Mouse (Mus musculus) kidney, embryonic 14.5 days (tissue): ENCODE measurements around the gene Jpt1. TPM values are rescaled to one million over a fixed set of nuclear protein-coding genes. Genes with fewer than 3 reads are reported as not detected.
"Not testable (repeated sequence)": the region's sequence is repeated elsewhere in the genome, so short reads cannot be mapped to it uniquely, and the experiment has no call there.

Source experiments
- ATAC-seq: fragments of 200-750 bp; cut with Nextera tagmentation; 2 replicates; pipeline ENCODE4 v1.8.0; 2017; ENCODE audit warnings: moderate number of reproducible peaks, mild to moderate bottlenecking, moderate TSS enrichment, moderate library complexity; ENCODE audit not compliant: low FRiP score, low TSS enrichment
- H3K27ac ChIP-seq: fragments of 300-500 bp; sonication (generic); 2 replicates; pipeline ENCODE4 v1.5.1; 2014; ENCODE audit warnings: low read depth, mild to moderate bottlenecking, low read length, moderate library complexity, mixed read lengths
- H3K27me3 ChIP-seq: fragments of 300-500 bp; sonication (generic); 2 replicates; pipeline ENCODE4 v1.6.1; 2014; ENCODE audit warnings: mild to moderate bottlenecking, low read length; ENCODE audit not compliant: control insufficient read depth, insufficient read depth
- H3K36me3 ChIP-seq: fragments of 300-500 bp; sonication (generic); 2 replicates; pipeline ENCODE4 v1.6.1; 2014; ENCODE audit warnings: low read length, mixed read lengths; ENCODE audit not compliant: control insufficient read depth, insufficient read depth
- H3K4me1 ChIP-seq: fragments of 300-500 bp; sonication (generic); 2 replicates; pipeline ENCODE4 v1.6.1; 2014; ENCODE audit warnings: low read length, mixed read lengths; ENCODE audit not compliant: control insufficient read depth, insufficient read depth
- H3K4me2 ChIP-seq: fragments of 300-500 bp; sonication (generic); replicated peaks from 2 replicates; pipeline ENCODE4 v1.6.1; 2014; ENCODE audit warnings: low read depth, mild to moderate bottlenecking, low read length
- H3K4me3 ChIP-seq: fragments of 300-500 bp; sonication (generic); 2 replicates; pipeline ENCODE4 v1.5.1; 2014; ENCODE audit warnings: mild to moderate bottlenecking, low read length
- H3K9ac ChIP-seq: fragments of 300-500 bp; sonication (generic); 2 replicates; pipeline ENCODE4 v1.6.1; 2014; ENCODE audit warnings: low read depth, mild to moderate bottlenecking, low read length, moderate library complexity
- H3K9me3 ChIP-seq: fragments of 300-500 bp; sonication (generic); 2 replicates; pipeline ENCODE4 v1.6.1; 2016; ENCODE audit warnings: low read length; ENCODE audit not compliant: control insufficient read depth
- WGBS: fragments of 180-500 bp; shearing (Covaris S2); extraction: QIAGEN DNeasy Blood & Tissue Kit; methylation state at CpG from one replicate; pipeline ENCODE4 v1.1.7; 2014; 5-methylcytosine and 5-hydroxymethylcytosine counted together
- polyA plus RNA-seq: library from polyadenylated mRNA; unstranded; fragments of >200 nt; fragmentation: Nextera tagmentation; extraction: Ambion mirVana; gene quantifications from 2 replicates; pipeline ENCODE4 v1.2.1, GENCODE M21; 2014

Jpt1 gene
- polyA plus RNA-seq, 1 experiment from 2014 or later: 487 TPM

DNA sequence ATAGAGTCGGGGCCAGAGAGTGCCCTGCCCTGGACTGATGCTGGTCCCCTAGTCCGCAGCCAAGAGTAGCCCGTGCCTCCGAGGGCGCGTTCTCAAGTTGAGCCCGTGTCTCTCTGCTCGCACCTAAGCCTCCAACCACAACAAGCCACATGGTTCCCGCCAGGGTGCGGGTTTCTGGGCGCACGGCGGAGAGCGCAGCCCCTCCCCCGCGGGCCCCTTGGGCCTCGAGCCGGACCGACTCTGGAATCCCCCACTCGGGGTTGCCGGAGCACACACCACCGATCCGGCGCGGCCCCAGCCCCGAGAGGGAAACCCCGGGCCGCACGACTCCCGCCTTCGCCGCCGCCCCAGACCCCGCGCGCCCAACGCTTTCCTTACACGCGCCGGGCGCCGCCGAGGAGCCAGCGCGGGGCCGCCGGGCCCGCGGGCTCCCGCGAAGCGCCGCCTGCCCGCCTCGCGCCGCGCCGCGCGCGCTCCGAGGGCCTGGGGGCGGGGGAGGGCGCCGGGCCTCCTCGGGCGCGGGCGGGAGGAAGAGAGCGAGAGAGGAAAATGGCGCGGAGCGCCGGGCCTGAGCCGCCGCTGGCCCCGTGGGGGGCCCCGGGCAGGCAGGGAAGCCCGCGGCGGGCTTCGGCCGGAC is 21.3 kb upstream of the Jpt1 start:
- H3K27ac ChIP-seq: peak overlapping the region; percentile 99
- H3K9ac ChIP-seq: peak overlapping the region; percentile 97
- H3K27me3 ChIP-seq: no peaks in the 10 kb centered on the region
- H3K36me3 ChIP-seq: peaks cover 35% of the 10 kb centered on the region
- no peaks in the 10 kb centered on the region for H3K9me3 ChIP-seq
- peak; percentile 83 for ATAC-seq
- peak overlapping the region; percentile 67 for H3K4me3 ChIP-seq
- peaks cover 13% of the 10 kb centered on the region; the same call in 1 of the 2 replicates for H3K4me1 ChIP-seq
- WGBS: under 1% methylated on average over 41 of the region's 84 CpGs
- peak overlapping the region; percentile 66 for H3K4me2 ChIP-seq

GRCm38 (mm10) chr11:115534759-115535371 is 20.7 kb upstream of the Jpt1 start:
- peak overlapping the region; percentile 66 for H3K4me2 ChIP-seq
- 4% methylated on average over 11 of the region's 11 CpGs for WGBS
- peaks cover 13% of the 10 kb centered on the region; the same call in 1 of the 2 replicates for H3K4me1 ChIP-seq
- H3K9me3 ChIP-seq: no peaks in the 10 kb centered on the region
- H3K9ac ChIP-seq: peak overlapping the region; percentile 97
- no peak for ATAC-seq
- H3K27me3 ChIP-seq: no peaks in the 10 kb centered on the region
- peak overlapping the region; percentile 67 for H3K4me3 ChIP-seq
- H3K36me3 ChIP-seq: peaks cover 42% of the 10 kb centered on the region
- peak overlapping the region; percentile 99 for H3K27ac ChIP-seq

DNA sequence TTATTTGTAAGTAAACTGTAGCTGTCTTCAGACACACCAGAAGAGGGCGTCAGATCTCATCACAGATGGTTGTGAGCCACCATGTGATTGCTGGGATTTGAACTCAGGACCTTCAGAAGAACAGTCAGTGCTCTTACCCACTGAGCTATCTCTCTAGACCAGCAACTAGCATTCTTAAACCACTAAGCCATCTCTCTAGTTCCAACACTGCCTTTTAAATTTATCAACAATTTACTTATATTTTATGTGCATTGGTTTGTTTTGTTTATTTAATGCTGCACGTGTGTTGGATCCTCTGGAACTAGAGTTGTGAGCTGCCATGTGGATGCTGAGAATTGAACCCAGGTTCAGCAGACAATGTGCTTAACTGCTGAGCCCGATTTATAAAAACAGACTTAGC is 12.3 kb upstream of the Jpt1 start:
- not testable (repeated sequence) for H3K9ac ChIP-seq, H3K4me2 ChIP-seq, H3K27ac ChIP-seq, H3K9me3 ChIP-seq, H3K4me1 ChIP-seq, ATAC-seq, H3K27me3 ChIP-seq, H3K4me3 ChIP-seq
- peaks cover 79% of the 10 kb centered on the region for H3K36me3 ChIP-seq
- WGBS: 81% methylated on average over 3 of the region's 3 CpGs

- Histone ChIP-seq H3K36me3 (peaks cover 51% of the 10 kb centered on the region), H3K9me3 (no peaks in the 10 kb centered on the region), H3K27me3 (no peaks in the 10 kb centered on the region), H3K4me3 (no peak overlapping the region), H3K27ac (no peak overlapping the region), H3K9ac (no peak overlapping the region), H3K4me2 (no peak overlapping the region), H3K4me1 (no peaks in the 10 kb centered on the region)
- ATAC-seq: no peak
- 83% methylated on average over 2 of the region's 2 CpGs for WGBS
Observed at GRCm38 (mm10) chr11:115522703-115523102, 8.5 kb upstream of the Jpt1 start.

DNA sequence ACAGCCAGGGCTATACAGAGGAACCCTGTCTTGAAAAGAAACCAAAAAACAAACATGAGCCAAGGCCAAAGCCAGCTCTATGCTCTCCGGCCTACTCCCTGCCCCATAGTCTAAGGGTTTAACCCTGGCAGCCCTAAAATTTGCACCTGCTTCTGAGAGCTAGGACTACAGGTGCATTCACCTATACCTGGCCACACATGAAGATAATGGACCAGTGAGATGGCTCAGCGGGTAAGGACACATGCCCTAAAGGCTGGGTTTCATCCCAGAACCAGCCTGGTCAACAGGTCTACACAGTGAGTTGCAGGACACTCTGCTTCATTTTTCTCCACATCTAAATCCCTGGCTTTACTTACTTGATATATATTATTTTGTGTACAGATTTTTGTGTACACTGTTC is 8.1 kb upstream of the Jpt1 start:
- Histone ChIP-seq H3K4me1 (no peaks in the 10 kb centered on the region), H3K27ac (no peak overlapping the region), H3K4me2 (no peak overlapping the region), H3K9ac (no peak overlapping the region), H3K36me3 (peaks cover 47% of the 10 kb centered on the region), H3K4me3 (no peak overlapping the region), H3K27me3 (no peaks in the 10 kb centered on the region), H3K9me3 (no peaks in the 10 kb centered on the region)
- WGBS: 93% methylated on average over 2 of the region's 2 CpGs
- ATAC-seq: no peak

DNA sequence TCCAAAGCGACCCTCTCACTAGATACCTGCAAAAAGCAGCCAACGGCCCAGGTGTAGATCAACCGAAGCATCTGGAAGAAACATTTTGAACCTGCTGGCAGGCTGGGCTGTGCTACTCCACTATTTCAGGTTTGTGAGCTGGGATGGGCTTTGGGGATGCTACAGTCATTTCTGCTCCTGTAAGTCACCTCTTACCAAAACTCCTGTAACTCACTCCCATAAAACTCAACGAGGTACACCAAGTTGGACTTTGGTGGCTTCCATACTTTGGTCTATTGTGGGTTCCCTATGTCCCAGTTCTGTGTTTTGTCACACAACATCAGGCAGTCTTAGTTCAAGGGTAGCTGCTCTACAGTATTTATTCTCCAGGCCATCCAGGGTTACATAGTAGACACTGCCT is 6.9 kb upstream of the Jpt1 start:
- H3K36me3 ChIP-seq: peaks cover 36% of the 10 kb centered on the region
- 0 out of 2 replicates have a peak overlapping the region, but pooled peaks have one; percentile 1 for H3K27ac ChIP-seq
- H3K4me1 ChIP-seq: no peaks in the 10 kb centered on the region
- H3K9me3 ChIP-seq: no peaks in the 10 kb centered on the region
- no peak for ATAC-seq
- no peak overlapping the region for H3K9ac ChIP-seq
- no peaks in the 10 kb centered on the region for H3K27me3 ChIP-seq
- no peak overlapping the region for H3K4me2 ChIP-seq
- H3K4me3 ChIP-seq: no peak overlapping the region
- 80% methylated on average over 4 of the region's 4 CpGs for WGBS

DNA sequence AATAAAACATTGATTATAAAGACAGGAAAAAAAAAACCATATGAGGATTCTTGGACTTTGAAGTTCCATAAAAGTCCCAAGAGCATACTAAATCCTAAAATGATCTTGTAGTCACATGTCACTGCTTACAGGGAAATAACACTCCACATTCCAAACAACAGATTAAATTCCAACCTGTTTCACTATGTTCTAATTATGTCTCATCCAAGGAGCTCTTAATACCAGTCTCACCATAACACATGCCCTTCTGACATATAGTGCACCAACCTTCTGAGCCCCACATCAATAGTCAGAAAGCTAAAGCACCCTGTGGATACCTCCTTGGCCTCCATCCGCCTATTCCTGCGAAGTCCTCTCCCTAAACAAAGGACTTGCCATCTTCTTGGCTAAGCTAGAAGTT is 6.0 kb upstream of the Jpt1 start:
- Histone ChIP-seq H3K4me1 (no peaks in the 10 kb centered on the region), H3K27ac (no peak overlapping the region), H3K9me3 (no peaks in the 10 kb centered on the region), H3K4me3 (no peak overlapping the region), H3K9ac (no peak overlapping the region), H3K4me2 (no peak overlapping the region), H3K36me3 (peaks cover 28% of the 10 kb centered on the region), H3K27me3 (no peaks in the 10 kb centered on the region)
- ATAC-seq: no peak
- WGBS: 86% methylated on average over 2 of the region's 2 CpGs

- H3K27ac ChIP-seq: no peak overlapping the region
- peaks cover 21% of the 10 kb centered on the region for H3K36me3 ChIP-seq
- WGBS: 82% methylated on average over 3 of the region's 3 CpGs
- H3K4me3 ChIP-seq: no peak overlapping the region
- no peaks in the 10 kb centered on the region for H3K4me1 ChIP-seq
- H3K27me3 ChIP-seq: no peaks in the 10 kb centered on the region
- no peak for ATAC-seq
- H3K4me2 ChIP-seq: no peak overlapping the region
- H3K9me3 ChIP-seq: no peaks in the 10 kb centered on the region
- H3K9ac ChIP-seq: no peak overlapping the region
Observed at GRCm38 (mm10) chr11:115519581-115519980, 5.4 kb upstream of the Jpt1 start.

GRCm38 (mm10) chr11:115518693-115519092 is 4.5 kb upstream of the Jpt1 start:
- Histone ChIP-seq H3K27me3 (no peaks in the 10 kb centered on the region), H3K4me1 (no peaks in the 10 kb centered on the region), H3K36me3 (peaks cover 13% of the 10 kb centered on the region), H3K9ac (no peak overlapping the region), H3K9me3 (no peaks in the 10 kb centered on the region), H3K27ac (no peak overlapping the region), H3K4me2 (no peak overlapping the region), H3K4me3 (no peak overlapping the region)
- WGBS: 43% methylated on average over 9 of the region's 9 CpGs
- no peak for ATAC-seq
